Mouse (Mus musculus) stomach, embryonic 14.5 days (tissue): ENCODE measurements at regions not wholly inside any gene's neighbourhood (a gene's known extent, or its start where the extent isn't known, plus 50 kb on each side); places are given as distances from the start of the nearest gene placed in this dataset.
A peak's percentile ranks its signal among the peaks of the same experiment; 100 is the strongest.

Source experiments
- ATAC-seq: fragments of 200-750 bp; cut with Nextera tagmentation; 2 replicates; pipeline ENCODE4 v1.8.0; 2017; ENCODE audit warnings: low read depth, moderate TSS enrichment; ENCODE audit not compliant: insufficient number of reproducible peaks, insufficient read depth, low FRiP score
- H3K27ac ChIP-seq: fragments of 300-500 bp; sonication (generic); 2 replicates; pipeline ENCODE4 v1.5.1; 2014; ENCODE audit warnings: mild to moderate bottlenecking, low read length, moderate library complexity, mixed read lengths
- H3K27me3 ChIP-seq: fragments of 300-500 bp; sonication (generic); 2 replicates; pipeline ENCODE4 v1.6.1; 2014; ENCODE audit warnings: low read length, control low read depth, mixed read lengths; ENCODE audit not compliant: control insufficient read depth, insufficient read depth
- H3K36me3 ChIP-seq: fragments of 300-500 bp; sonication (generic); 2 replicates; pipeline ENCODE4 v1.6.1; 2014; ENCODE audit warnings: mild to moderate bottlenecking, control low read depth, low read length, moderate library complexity, mixed read lengths; ENCODE audit not compliant: control insufficient read depth, insufficient read depth
- H3K4me1 ChIP-seq: fragments of 300-500 bp; sonication (generic); 2 replicates; pipeline ENCODE4 v1.6.1; 2014; ENCODE audit warnings: low read length, control low read depth, mixed read lengths; ENCODE audit not compliant: control insufficient read depth, insufficient read depth
- H3K4me2 ChIP-seq: fragments of 300-500 bp; sonication (generic); replicated peaks from 2 replicates; pipeline ENCODE4 v1.6.1; 2014; ENCODE audit warnings: low read depth, low read length, control low read depth
- H3K4me3 ChIP-seq: fragments of 300-500 bp; sonication (generic); 2 replicates; pipeline ENCODE4 v1.5.1; 2014; ENCODE audit warnings: low read depth, low read length, control low read depth
- H3K9ac ChIP-seq: fragments of 300-500 bp; sonication (generic); replicated peaks from 2 replicates; pipeline ENCODE4 v1.6.1; 2014; ENCODE audit warnings: low read depth, mild to moderate bottlenecking, control low read depth, low read length, moderate library complexity, mixed read lengths
- H3K9me3 ChIP-seq: fragments of 300-500 bp; sonication (generic); 2 replicates; pipeline ENCODE4 v1.6.1; 2016; ENCODE audit warnings: low read depth, low read length, control low read depth; ENCODE audit not compliant: control insufficient read depth
- WGBS: fragments of 180-500 bp; shearing (Covaris S2); extraction: QIAGEN DNeasy Blood & Tissue Kit; methylation state at CpG from one replicate; pipeline ENCODE4 v1.1.7; 2014; 5-methylcytosine and 5-hydroxymethylcytosine counted together

DNA sequence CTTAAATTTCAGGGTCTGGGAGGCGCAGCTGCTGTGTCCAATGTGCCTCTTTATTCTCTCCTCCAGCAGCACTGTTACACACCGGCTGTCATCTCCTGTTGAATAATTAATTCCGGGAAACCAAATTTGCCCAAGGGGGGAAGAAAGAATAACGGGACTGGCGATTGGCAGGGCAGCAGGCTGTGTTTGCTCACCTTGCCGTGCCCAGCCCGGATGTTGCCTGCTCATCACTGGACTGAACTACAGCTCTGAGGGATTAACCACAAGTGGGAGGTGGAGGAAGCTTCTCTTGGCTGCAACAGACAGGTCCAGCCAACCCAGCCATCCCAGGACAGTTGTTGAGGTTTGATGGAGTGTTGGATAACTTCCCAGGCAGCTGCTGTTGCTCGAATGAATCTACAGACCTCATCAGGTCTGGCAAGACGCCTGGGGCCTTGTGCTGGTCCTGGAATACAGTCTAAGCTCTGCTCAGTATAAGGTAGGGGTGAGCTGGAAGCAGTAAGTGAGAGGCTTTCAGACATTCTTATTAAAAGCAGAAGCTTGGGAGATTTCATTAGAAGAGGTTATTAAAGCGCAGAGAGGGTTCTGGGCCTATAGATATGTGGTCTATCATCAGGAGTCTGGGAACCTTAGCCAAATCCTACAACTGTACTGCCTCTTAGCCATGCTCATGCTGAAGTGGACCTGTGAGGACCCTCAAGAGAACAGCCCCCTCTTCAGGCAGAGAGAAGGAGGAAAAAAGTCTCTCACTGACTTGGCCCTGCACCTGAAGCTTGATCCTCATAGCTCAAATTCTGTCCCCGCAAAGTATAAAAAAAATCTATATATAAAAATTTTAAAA is 291.8 kb downstream of the Il20rb start:
- H3K27me3 ChIP-seq: no peaks in the 10 kb centered on the region
- no peak overlapping the region for H3K4me2 ChIP-seq
- no peak overlapping the region for H3K9ac ChIP-seq
- no peak overlapping the region for H3K27ac ChIP-seq
- H3K4me1 ChIP-seq: 0 out of 2 replicates have a peak, but pooled peaks cover 2% of the 10 kb centered on the region
- H3K36me3 ChIP-seq: no peaks in the 10 kb centered on the region
- H3K4me3 ChIP-seq: no peak overlapping the region
- ATAC-seq: peak; percentile 35; the same call in 1 of the 2 replicates
- H3K9me3 ChIP-seq: no peaks in the 10 kb centered on the region
- 52% methylated on average over 11 of the region's 11 CpGs for WGBS

DNA sequence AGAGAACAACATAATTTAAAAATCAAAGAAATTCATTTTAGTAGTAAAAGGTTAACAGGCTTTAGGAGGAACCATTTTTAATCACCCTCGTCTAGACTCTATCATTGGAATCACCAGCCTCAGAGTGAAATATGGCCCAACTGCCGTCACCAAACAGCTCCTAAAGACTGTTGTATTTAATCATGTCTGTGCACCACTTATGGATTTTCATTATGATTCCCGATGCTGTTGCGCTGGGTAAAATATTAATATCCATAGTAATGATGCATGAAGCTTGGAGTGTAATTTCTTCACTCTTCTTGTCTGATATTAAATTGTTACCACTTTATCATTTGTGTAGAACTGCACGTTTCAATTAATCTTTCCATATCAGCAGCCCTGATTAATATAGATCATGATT is 292.4 kb downstream of the Il20rb start:
- Histone ChIP-seq H3K27ac (no peak overlapping the region), H3K4me1 (0 out of 2 replicates have a peak, but pooled peaks cover 2% of the 10 kb centered on the region), H3K27me3 (no peaks in the 10 kb centered on the region), H3K4me2 (no peak overlapping the region), H3K9ac (no peak overlapping the region), H3K9me3 (no peaks in the 10 kb centered on the region), H3K4me3 (no peak overlapping the region), H3K36me3 (no peaks in the 10 kb centered on the region)
- 68% methylated on average over 5 of the region's 5 CpGs for WGBS
- no peak for ATAC-seq

DNA sequence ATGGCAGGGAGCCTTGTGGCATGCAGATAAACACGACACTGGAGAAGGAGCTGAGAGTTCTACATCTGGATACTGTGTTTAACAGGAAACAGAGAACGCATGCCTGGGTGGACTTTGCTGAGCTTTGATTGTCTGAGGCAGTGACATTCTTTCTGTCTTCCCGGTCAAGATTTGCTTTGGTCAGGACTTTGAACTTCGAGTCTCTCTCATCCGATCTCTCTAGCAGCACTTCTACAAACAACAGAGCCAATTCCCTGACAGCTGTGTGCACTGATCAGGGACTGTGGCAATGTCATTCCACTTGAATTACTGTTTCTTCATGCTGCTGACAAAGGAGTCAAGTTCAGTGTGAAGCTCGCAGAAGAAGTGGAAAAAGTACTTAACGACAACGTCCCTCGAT is 302.5 kb downstream of the Il20rb start:
- Histone ChIP-seq H3K9me3 (0 out of 2 replicates have a peak, but pooled peaks cover 3% of the 10 kb centered on the region), H3K36me3 (no peaks in the 10 kb centered on the region), H3K27me3 (no peaks in the 10 kb centered on the region), H3K4me1 (no peaks in the 10 kb centered on the region), H3K4me3 (no peak overlapping the region), H3K9ac (no peak overlapping the region), H3K27ac (no peak overlapping the region), H3K4me2 (no peak overlapping the region)
- 53% methylated on average over 9 of the region's 9 CpGs for WGBS
- ATAC-seq: no peak

DNA sequence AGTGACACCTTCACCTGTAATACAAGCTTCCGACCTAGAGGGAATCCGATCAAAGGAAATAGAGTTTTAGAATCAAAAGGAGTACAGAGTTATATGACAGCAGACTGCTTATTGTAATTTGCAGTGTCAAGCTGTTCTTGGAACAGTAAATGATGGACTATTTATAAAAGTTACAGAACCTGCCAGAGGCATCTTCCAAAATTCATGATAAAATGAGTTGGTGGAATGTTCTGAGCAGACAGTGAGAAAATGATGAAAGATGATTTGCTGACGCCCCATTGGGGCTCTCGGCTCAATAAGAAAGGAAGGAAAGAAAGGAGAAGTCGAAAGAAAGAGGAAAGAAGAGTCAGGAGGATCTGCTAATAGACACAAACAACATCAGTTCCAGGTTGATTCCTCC is 300.3 kb upstream of the Sox14 start:
- Histone ChIP-seq H3K4me1 (no peaks in the 10 kb centered on the region), H3K4me3 (no peak overlapping the region), H3K36me3 (no peaks in the 10 kb centered on the region), H3K27ac (no peak overlapping the region), H3K9me3 (no peaks in the 10 kb centered on the region), H3K4me2 (no peak overlapping the region), H3K9ac (no peak overlapping the region), H3K27me3 (no peaks in the 10 kb centered on the region)
- 78% methylated on average over 5 of the region's 5 CpGs for WGBS
- no peak for ATAC-seq

DNA sequence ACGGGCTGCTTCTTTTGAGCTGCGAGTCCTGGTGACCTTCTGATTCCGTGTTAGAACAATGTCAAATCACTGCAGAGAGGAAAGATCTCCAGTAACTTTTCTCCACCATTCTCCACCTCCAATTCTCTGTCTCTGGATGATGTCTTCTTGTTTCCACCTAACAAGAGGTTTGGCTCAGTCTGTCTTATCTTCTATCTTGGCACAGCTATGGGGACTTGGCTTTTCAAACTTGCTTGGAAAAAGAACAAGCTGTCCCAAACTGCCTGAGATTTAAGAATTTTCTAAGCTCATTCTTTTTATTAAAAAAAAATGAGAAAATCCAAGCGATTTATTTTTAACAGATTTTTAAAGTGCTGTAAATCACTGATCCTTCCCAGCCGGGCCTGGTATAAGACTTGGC is 290.3 kb upstream of the Sox14 start:
- no peak overlapping the region for H3K4me3 ChIP-seq
- no peak overlapping the region for H3K9ac ChIP-seq
- no peak for ATAC-seq
- WGBS: 75% methylated on average over 5 of the region's 5 CpGs
- H3K4me1 ChIP-seq: no peaks in the 10 kb centered on the region
- no peaks in the 10 kb centered on the region for H3K27me3 ChIP-seq
- H3K27ac ChIP-seq: no peak overlapping the region
- H3K36me3 ChIP-seq: no peaks in the 10 kb centered on the region
- H3K4me2 ChIP-seq: no peak overlapping the region
- H3K9me3 ChIP-seq: no peaks in the 10 kb centered on the region

DNA sequence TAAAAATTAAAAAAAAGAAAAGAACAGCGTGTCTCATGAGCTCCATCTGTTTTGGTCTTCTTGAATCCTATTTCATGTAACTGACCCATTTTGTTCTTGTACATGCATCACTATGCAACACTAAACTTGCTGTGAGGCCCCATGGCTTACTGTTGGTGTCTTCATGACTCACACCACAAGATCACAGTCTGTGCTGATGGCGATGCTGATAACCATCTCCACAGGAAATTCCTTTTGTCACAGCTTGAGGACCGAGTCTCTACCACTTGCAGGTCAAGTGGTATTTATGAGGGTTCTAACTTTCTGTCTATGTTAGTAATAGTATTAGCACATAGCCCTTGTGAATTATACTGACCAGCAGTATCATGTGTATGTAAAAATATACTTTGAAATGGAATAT is 286.0 kb upstream of the Sox14 start:
- Histone ChIP-seq H3K27ac (no peak overlapping the region), H3K4me2 (no peak overlapping the region), H3K9me3 (no peaks in the 10 kb centered on the region), H3K27me3 (no peaks in the 10 kb centered on the region), H3K9ac (no peak overlapping the region), H3K36me3 (no peaks in the 10 kb centered on the region), H3K4me3 (no peak overlapping the region), H3K4me1 (no peaks in the 10 kb centered on the region)
- 71% methylated on average over 3 of the region's 3 CpGs for WGBS
- ATAC-seq: no peak
